Mouse (Mus musculus) lung, embryonic 15.5 days (tissue): ENCODE measurements around the gene Arhgap25. TPM values are rescaled to one million over a fixed set of nuclear protein-coding genes. Genes with fewer than 3 reads are reported as not detected.
A peak's percentile ranks its signal among the peaks of the same experiment; 100 is the strongest.
"Not testable (repeated sequence)": the region's sequence is repeated elsewhere in the genome, so short reads cannot be mapped to it uniquely, and the experiment has no call there.

Experiments
- ATAC-seq: fragments of 200-750 bp; cut with Nextera tagmentation; 2 replicates; pipeline ENCODE4 v1.8.0; 2017; ENCODE audit warnings: moderate number of reproducible peaks, borderline replicate concordance; ENCODE audit not compliant: low FRiP score, low TSS enrichment; ENCODE audit errors: extremely low read depth
- H3K27ac ChIP-seq: fragments of 300-500 bp; sonication (generic); 2 replicates; pipeline ENCODE4 v1.5.1; 2015; ENCODE audit warnings: moderate library complexity, mild to moderate bottlenecking, inconsistent platforms
- H3K27me3 ChIP-seq: fragments of 300-500 bp; sonication (generic); 2 replicates; pipeline ENCODE4 v1.6.1; 2015; ENCODE audit warnings: inconsistent platforms
- H3K36me3 ChIP-seq: fragments of 300-500 bp; sonication (generic); 2 replicates; pipeline ENCODE4 v1.6.1; 2015; ENCODE audit warnings: inconsistent platforms
- H3K4me1 ChIP-seq: fragments of 300-500 bp; sonication (generic); 2 replicates; pipeline ENCODE4 v1.6.1; 2015; ENCODE audit warnings: inconsistent platforms
- H3K4me2 ChIP-seq: fragments of 300-500 bp; sonication (generic); 2 replicates; pipeline ENCODE4 v1.6.1; 2015; ENCODE audit warnings: inconsistent platforms, mild to moderate bottlenecking, moderate library complexity
- H3K4me3 ChIP-seq: fragments of 300-500 bp; sonication (generic); 2 replicates; pipeline ENCODE4 v1.5.1; 2015; ENCODE audit warnings: mild to moderate bottlenecking, inconsistent platforms
- H3K9ac ChIP-seq: fragments of 300-500 bp; sonication (generic); 2 replicates; pipeline ENCODE4 v1.6.1; 2015; ENCODE audit warnings: inconsistent platforms
- H3K9me3 ChIP-seq: fragments of 300-500 bp; sonication (generic); 2 replicates; pipeline ENCODE4 v1.6.1; 2016; ENCODE audit warnings: inconsistent platforms
- WGBS: fragments of 180-500 bp; shearing (Covaris S2); methylation state at CpG from one replicate; pipeline ENCODE4 v1.1.7; 2015; 5-methylcytosine and 5-hydroxymethylcytosine counted together
- polyA plus RNA-seq: library from polyadenylated mRNA; unstranded; fragments of >200 nt; fragmentation: Nextera tagmentation; extraction: Ambion mirVana; gene quantifications from 2 replicates; pipeline ENCODE4 v1.2.1, GENCODE M21; 2015

Arhgap25 gene
- polyA plus RNA-seq, 1 experiment from 2014 or later: 8.7 TPM

DNA sequence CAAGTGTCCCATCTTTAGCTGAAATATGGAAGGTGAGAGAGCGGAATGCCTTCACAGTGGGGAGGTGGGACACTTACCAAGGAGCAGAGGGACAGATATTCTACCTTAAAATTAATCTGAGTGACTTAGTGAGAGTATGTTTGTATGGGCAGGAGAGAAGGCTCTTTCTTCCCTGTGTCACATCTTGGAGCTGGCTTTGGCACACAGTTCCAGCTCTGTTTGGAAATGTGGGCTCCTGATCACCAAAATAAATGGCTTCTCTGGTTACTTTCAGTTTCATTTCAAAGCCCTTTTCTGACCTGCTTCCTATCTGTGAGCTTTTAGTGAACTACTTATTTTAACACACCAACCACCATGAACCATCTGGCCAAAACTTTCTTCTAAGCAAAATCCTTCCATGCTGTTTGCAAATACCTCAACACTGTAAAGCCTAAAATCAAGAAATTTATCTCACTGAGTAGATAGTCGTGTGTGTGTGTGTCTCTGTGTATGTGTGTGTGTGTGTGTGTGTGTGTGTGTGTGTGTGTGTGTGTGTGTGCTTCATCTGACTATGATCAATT, 1.5 kb downstream of the Arhgap25 start:
- WGBS: 77% methylated on average over 2 of the region's 2 CpGs
- no peak for ATAC-seq
- Histone ChIP-seq H3K36me3 (no peaks in the 10 kb centered on the region), H3K27me3 (no peaks in the 10 kb centered on the region), H3K4me3 (no peak overlapping the region), H3K4me2 (no peak overlapping the region), H3K27ac (no peak overlapping the region), H3K9ac (no peak overlapping the region), H3K9me3 (no peaks in the 10 kb centered on the region), H3K4me1 (peaks cover 4% of the 10 kb centered on the region; the same call in 1 of the 2 replicates)

DNA sequence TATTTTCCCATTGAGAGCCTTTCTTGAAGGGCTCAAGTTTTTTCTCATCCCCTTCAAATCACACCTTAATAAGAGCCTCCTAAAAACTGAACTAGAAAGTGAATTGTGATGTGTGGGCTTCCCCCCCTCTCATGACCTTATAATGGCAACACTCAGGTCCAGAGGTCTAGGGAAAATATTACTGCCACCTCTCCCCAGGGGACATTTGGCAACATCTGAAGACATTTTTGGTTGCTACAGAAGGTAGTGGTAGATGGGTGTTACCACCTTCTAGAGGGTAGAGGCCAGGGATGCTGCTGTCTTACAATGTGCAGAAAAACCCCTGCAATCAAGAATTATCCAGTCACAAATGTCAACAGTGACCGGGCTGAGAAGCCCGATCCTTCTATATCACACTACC, 2.7 kb downstream of the Arhgap25 start:
- Histone ChIP-seq H3K4me3 (no peak overlapping the region), H3K27me3 (no peaks in the 10 kb centered on the region), H3K4me1 (peaks cover 4% of the 10 kb centered on the region; the same call in 1 of the 2 replicates), H3K27ac (no peak overlapping the region), H3K9ac (no peak overlapping the region), H3K4me2 (no peak overlapping the region), H3K9me3 (no peaks in the 10 kb centered on the region), H3K36me3 (no peaks in the 10 kb centered on the region)
- WGBS: 67% methylated on average over 2 of the region's 2 CpGs
- no peak for ATAC-seq

DNA sequence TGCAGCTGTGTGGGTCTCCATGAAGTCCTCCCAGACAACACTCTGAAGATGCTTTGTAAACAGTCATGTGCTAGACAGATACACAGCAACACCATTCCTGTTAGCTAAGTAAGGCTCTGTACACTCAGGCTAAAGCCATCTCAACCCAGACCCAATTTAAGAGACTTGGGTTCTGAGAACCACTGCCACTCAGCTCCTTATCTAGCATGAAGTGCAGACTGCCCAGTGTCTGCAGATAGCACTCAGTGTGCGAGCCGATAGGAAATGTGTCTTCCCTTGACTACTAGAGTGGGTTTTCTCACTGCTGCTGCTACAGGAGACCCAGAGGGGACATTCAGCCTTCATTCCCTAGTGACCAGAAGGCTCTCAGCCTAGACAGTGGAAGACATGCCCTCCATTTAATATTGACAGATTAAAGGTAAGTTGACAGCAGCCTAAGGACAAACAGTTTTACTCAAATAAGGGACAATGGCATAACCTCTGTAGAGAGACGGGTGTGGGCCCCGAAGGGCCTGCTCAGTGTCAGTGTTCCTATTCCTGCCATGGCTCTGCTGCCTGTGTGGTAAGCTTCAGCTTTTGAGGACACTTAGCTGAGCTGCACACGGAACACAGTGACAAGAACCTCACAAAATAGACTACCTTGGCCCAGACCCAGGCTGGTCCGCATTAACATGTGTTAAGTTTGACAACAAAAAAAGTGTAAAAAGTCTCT, 5.1 kb downstream of the Arhgap25 start:
- Histone ChIP-seq H3K4me3 (no peak overlapping the region), H3K27ac (no peak overlapping the region), H3K4me2 (no peak overlapping the region), H3K4me1 (no peaks in the 10 kb centered on the region), H3K27me3 (no peaks in the 10 kb centered on the region), H3K36me3 (no peaks in the 10 kb centered on the region), H3K9ac (no peak overlapping the region), H3K9me3 (no peaks in the 10 kb centered on the region)
- 74% methylated on average over 6 of the region's 6 CpGs for WGBS
- ATAC-seq: no peak

DNA sequence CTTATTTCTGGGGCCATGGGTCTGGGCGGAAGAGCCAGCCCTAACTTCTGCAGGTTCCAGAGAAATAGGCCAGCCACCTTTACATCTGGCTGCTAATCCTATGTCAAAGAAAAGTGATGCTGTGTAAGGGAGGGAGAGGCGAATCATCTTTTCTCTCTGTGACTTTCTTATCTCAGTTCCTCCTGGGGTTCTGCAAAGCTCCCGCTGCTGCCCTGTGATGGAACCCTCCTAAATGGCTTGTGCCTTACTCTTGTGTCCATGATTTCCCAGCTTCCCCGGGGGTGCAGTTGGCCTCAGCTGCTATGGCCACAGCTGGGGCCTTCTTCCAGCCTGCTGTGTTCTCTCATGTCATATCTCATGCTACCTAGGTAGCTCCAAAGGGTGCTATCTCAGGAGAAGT, 5.7 kb downstream of the Arhgap25 start:
- ATAC-seq: no peak
- no peaks in the 10 kb centered on the region for H3K4me1 ChIP-seq
- no peak overlapping the region for H3K27ac ChIP-seq
- H3K27me3 ChIP-seq: no peaks in the 10 kb centered on the region
- no peak overlapping the region for H3K4me3 ChIP-seq
- no peaks in the 10 kb centered on the region for H3K9me3 ChIP-seq
- no peaks in the 10 kb centered on the region for H3K36me3 ChIP-seq
- WGBS: 61% methylated on average over 4 of the region's 4 CpGs
- no peak overlapping the region for H3K4me2 ChIP-seq
- H3K9ac ChIP-seq: no peak overlapping the region

DNA sequence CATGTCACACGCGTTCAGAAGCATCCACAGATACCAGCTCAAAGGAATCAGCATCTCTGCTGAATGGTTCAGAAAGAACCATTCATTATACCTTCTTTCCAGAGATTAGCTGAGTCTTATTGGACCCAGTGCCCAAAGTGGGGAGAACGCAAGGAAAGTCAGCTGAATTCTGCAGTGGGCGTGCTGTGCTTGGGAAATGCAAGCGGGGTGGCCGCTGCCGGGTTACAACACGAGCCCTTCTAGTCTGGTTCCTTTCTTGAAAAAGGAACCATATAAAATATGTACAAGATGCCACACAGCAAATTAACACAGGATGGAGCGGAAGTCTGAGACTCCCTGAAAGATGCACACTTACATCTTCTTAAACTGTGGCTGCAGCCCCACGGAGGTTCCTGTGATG, 7.9 kb downstream of the Arhgap25 start:
- Histone ChIP-seq H3K4me1 (no peaks in the 10 kb centered on the region), H3K27ac (no peak overlapping the region), H3K9me3 (no peaks in the 10 kb centered on the region), H3K4me2 (no peak overlapping the region), H3K9ac (no peak overlapping the region), H3K4me3 (no peak overlapping the region), H3K27me3 (no peaks in the 10 kb centered on the region), H3K36me3 (no peaks in the 10 kb centered on the region)
- WGBS: 81% methylated on average over 10 of the region's 10 CpGs
- ATAC-seq: no peak

DNA sequence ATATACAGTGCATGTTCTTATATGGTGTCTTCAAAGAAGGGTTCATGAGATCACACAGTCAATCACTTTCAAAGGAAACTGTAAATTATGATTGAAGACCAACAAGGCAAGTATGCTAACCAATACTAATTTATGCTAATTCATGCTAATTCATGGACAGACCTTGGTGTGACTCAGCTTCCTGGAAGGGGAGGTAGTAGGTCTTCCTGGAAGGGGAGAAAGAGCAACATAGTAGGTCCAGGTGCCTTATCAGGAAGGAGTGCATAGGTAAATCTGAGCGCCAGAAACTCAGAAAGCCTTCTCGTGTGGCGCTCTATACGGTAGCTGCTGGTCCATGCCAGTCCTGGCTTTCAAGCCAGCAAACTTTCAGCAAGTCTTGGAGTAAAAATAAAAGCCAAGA, 8.8 kb downstream of the Arhgap25 start:
- Histone ChIP-seq H3K36me3 (no peaks in the 10 kb centered on the region), H3K9me3 (no peaks in the 10 kb centered on the region), H3K4me1 (no peaks in the 10 kb centered on the region), H3K27ac (no peak overlapping the region), H3K4me2 (no peak overlapping the region), H3K9ac (no peak overlapping the region), H3K4me3 (no peak overlapping the region), H3K27me3 (no peaks in the 10 kb centered on the region)
- WGBS: 87% methylated on average over 4 of the region's 4 CpGs
- no peak for ATAC-seq

DNA sequence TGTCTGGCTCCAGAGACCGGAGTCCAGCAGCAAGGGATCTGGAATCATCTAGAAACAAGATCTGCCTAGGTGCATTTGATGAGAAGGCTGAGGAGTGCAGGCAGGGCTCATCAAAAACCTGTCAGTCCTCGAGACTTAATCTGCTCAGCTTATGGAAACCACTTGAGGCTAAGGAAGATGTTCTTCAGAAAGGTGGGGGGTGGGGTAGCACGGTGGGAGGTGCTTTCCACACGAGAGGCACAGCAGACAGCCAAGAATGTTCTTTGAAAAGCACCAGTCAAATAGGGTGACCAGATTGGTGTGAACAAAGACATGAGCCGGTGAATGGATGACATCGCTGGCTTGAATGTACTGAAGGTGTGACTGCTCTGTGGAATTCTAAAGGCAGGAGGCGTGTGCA, 9.3 kb downstream of the Arhgap25 start:
- no peak for ATAC-seq
- Histone ChIP-seq H3K4me1 (no peaks in the 10 kb centered on the region), H3K4me2 (no peak overlapping the region), H3K9ac (no peak overlapping the region), H3K36me3 (no peaks in the 10 kb centered on the region), H3K27ac (no peak overlapping the region), H3K4me3 (no peak overlapping the region), H3K9me3 (no peaks in the 10 kb centered on the region), H3K27me3 (no peaks in the 10 kb centered on the region)
- WGBS: 64% methylated on average over 7 of the region's 7 CpGs

DNA sequence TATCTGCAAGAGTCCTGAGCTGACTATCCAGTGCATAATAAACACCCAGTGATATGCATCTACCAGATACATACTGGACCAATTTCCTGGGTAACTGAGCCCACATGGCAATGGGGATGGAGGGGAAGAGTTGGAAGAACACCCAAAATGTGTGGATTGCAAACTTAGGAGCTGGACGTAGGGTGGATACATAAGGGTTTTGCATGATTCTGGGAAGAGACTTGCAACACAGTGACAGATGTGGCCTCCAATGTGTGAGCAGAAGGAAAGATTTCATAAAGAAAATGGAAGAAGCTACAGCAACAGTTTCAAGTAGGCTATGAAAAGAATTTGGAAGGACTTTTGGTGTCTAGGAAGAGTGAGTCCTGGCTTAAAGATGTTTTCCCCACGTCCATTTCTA, 10.0 kb downstream of the Arhgap25 start:
- Histone ChIP-seq H3K27ac (no peak overlapping the region), H3K36me3 (no peaks in the 10 kb centered on the region), H3K4me2 (no peak overlapping the region), H3K9me3 (no peaks in the 10 kb centered on the region), H3K4me1 (no peaks in the 10 kb centered on the region), H3K27me3 (no peaks in the 10 kb centered on the region), H3K4me3 (no peak overlapping the region), H3K9ac (no peak overlapping the region)
- no peak for ATAC-seq
- 71% methylated on average over 2 of the region's 2 CpGs for WGBS

DNA sequence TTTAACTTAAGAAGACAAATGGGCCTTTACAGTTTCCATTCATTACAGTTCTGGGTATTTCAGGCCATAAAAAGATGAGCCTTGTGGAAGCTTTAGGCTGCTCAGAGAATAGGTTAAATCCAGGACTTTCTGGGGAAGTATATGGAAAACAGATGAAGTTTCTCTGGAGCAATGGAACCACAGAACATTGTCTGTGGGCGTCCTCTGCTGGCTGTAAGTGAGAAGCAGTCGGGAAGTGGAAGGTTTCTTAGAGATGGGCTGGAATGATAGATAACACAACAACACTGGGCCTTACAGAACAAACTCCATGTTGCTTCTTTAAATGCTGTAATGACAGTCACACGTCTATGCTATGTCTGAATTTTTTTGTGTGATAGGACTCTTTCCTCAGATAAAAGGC, 10.8 kb downstream of the Arhgap25 start:
- Histone ChIP-seq H3K27ac (no peak overlapping the region), H3K4me1 (no peaks in the 10 kb centered on the region), H3K4me3 (no peak overlapping the region), H3K27me3 (no peaks in the 10 kb centered on the region), H3K9ac (no peak overlapping the region), H3K4me2 (no peak overlapping the region), H3K36me3 (no peaks in the 10 kb centered on the region), H3K9me3 (no peaks in the 10 kb centered on the region)
- ATAC-seq: no peak
- 18% methylated on average over 3 of the region's 3 CpGs for WGBS

DNA sequence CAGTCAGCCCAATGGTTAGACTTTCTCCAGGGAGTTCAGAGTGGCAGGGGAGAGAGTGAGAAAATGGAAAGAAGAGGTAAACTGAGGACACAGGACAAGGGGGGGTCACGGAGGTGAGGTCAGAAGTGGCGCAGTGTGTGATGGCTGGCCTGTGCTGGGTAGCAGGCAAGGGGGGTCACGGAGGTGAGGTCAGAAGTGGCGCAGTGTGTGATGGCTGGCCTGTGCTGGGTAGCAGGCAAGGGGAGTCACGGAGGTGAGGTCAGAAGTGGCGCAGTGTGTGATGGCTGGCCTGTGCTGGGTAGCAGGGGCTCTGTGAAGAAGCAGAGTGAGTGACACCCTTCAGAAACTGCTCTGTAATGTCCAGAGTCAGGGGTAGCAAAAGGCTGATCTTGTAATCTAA, 11.4 kb downstream of the Arhgap25 start:
- H3K9me3 ChIP-seq, H3K4me2 ChIP-seq, H3K9ac ChIP-seq, H3K27me3 ChIP-seq, H3K4me1 ChIP-seq, H3K27ac ChIP-seq, H3K36me3 ChIP-seq, H3K4me3 ChIP-seq: not testable (repeated sequence)
- 84% methylated on average over 6 of the region's 6 CpGs for WGBS
- peak; percentile 14 for ATAC-seq

DNA sequence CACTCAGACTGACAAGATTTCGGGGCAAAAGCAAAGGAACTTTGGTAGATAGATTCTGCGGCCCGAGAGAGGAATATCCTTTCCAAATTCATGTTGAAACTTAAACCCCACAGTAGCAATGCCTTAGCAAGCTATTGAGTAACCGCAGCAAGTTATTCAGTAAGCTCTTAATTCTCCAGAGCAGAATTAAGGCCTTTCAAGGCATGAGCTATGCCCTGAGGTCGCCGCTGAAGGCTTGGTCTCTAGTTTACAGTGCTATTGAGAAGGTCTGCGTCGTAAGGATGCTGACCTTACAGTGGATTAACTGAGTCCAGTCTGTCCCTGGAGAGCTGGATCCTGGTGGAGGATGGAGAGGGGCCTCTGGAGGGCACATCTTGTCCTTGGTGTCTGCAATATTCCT, 12.5 kb downstream of the Arhgap25 start:
- Histone ChIP-seq H3K27ac (no peak overlapping the region), H3K36me3 (no peaks in the 10 kb centered on the region), H3K4me3 (no peak overlapping the region), H3K4me2 (no peak overlapping the region), H3K9ac (no peak overlapping the region), H3K9me3 (no peaks in the 10 kb centered on the region), H3K27me3 (no peaks in the 10 kb centered on the region), H3K4me1 (no peaks in the 10 kb centered on the region)
- WGBS: 90% methylated on average over 8 of the region's 8 CpGs
- no peak for ATAC-seq

DNA sequence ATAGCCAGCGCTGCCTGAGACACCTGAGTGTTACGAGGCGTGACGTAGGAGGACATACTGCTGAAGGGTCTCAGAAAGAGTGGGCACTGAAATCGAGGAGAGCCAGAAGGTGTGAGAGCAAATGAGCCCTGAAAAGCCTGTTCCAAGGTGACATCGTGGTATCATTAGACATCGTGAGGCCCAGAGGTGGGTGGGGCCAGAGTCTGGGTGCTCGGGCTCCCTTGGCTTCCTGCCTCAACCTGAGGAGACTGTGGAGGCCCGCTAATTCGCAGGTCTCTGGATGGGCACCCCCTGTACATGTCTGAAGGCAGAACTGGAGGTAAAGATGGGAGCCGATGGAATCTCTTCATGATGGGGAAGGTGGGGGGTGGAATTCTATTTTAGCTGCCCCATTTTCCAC, 13.2 kb downstream of the Arhgap25 start:
- Histone ChIP-seq H3K4me1 (no peaks in the 10 kb centered on the region), H3K9me3 (no peaks in the 10 kb centered on the region), H3K4me2 (no peak overlapping the region), H3K4me3 (no peak overlapping the region), H3K9ac (no peak overlapping the region), H3K27ac (no peak overlapping the region), H3K27me3 (no peaks in the 10 kb centered on the region), H3K36me3 (no peaks in the 10 kb centered on the region)
- no peak for ATAC-seq
- WGBS: 78% methylated on average over 11 of the region's 11 CpGs

DNA sequence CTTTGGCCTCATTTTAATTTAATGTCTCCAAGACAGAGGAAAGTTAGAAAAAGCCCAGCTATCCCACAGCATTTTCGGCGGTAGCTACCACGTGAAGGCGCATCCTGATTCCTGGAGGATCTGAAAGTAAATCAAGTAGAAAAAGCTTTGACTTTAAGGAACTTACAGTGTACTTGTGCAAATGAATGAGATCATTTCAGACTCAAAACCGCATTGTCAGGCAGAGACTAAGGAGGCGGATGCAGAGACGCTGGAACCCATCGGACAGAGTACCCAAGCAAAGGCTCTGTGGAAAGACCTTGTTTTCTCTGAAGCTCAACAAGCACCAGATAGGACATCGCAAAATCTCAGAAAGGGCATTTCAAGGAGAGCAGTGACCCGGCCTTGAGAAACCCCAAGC, 14.4 kb downstream of the Arhgap25 start:
- H3K4me1 ChIP-seq: no peaks in the 10 kb centered on the region
- no peak overlapping the region for H3K27ac ChIP-seq
- H3K4me3 ChIP-seq: no peak overlapping the region
- H3K4me2 ChIP-seq: no peak overlapping the region
- 89% methylated on average over 10 of the region's 10 CpGs for WGBS
- no peak overlapping the region for H3K9ac ChIP-seq
- no peaks in the 10 kb centered on the region for H3K27me3 ChIP-seq
- no peaks in the 10 kb centered on the region for H3K36me3 ChIP-seq
- no peaks in the 10 kb centered on the region for H3K9me3 ChIP-seq
- ATAC-seq: no peak
